Mouse (Mus musculus) cerebellum, adult 2 months (tissue): ENCODE measurements around the gene Romo1. TPM values are rescaled to one million over a fixed set of nuclear protein-coding genes. Genes with fewer than 3 reads are reported as not detected.

Source experiments
- DNase-seq, 2 experiments: peaks; one replicate each; pipeline ENCODE4 v3.0.0; 2021
- H3K27ac ChIP-seq: fragments of 200-500 bp; 2 replicates; pipeline ENCODE4 v1.5.1; 2012; ENCODE audit warnings: low read length, control low read depth, inconsistent platforms; ENCODE audit not compliant: insufficient read depth
- H3K27me3 ChIP-seq: fragments of 200-500 bp; 2 replicates; pipeline ENCODE4 v1.6.1; 2012; ENCODE audit warnings: inconsistent platforms, mild to moderate bottlenecking, low read length, moderate library complexity; ENCODE audit not compliant: control insufficient read depth, insufficient read depth
- H3K4me1 ChIP-seq: fragments of 200-500 bp; 2 replicates; pipeline ENCODE4 v1.6.1; 2011; ENCODE audit warnings: low read length; ENCODE audit not compliant: control insufficient read depth, insufficient read depth
- H3K4me3 ChIP-seq: fragments of 200-500 bp; replicated peaks from 2 replicates; pipeline ENCODE3; 2011; ENCODE audit warnings: mild to moderate bottlenecking, low read depth, low read length, control low read depth; ENCODE audit not compliant: insufficient read depth
- CTCF ChIP-seq: fragments of 200-500 bp; IDR thresholded peaks from 2 replicates; pipeline ENCODE4 v1.5.1; 2011; ENCODE audit warnings: low read depth, mild to moderate bottlenecking, control low read depth, low read length, moderate library complexity, borderline replicate concordance; ENCODE audit not compliant: insufficient read depth
- POLR2A ChIP-seq: fragments of 200-500 bp; IDR thresholded peaks from 2 replicates; pipeline ENCODE4 v1.6.1; 2011; ENCODE audit warnings: low read length, control low read depth, borderline replicate concordance; ENCODE audit not compliant: insufficient read depth
- WGBS: fragments of 180-500 bp; shearing (Covaris S2); methylation state at CpG from one replicate; pipeline ENCODE4 v1.1.7; 2018; 5-methylcytosine and 5-hydroxymethylcytosine counted together
- polyA plus RNA-seq: library from polyadenylated mRNA; depleted of rRNA; stranded (reverse); fragments of >200 nt; gene quantifications from 2 replicates; pipeline ENCODE4 v1.2.3, GENCODE M21; 2012

Romo1 gene
- polyA plus RNA-seq, 1 experiment, result 245 TPM

- no peaks in the 10 kb centered on the region for H3K27me3 ChIP-seq
- H3K4me3 ChIP-seq, result no peak overlapping the region
- H3K4me1 ChIP-seq, result no peaks in the 10 kb centered on the region
- H3K27ac ChIP-seq, result no peak overlapping the region
- TF ChIP-seq CTCF (peak; percentile 19; the same call in 1 of the 2 replicates), POLR2A (no peak)
- DNase-seq, result peak in 1 of 2 experiments; percentile 14
These were observed 7.7 kb downstream of the Romo1 start for GRCm38 (mm10) chr2:156151538-156151937.

GRCm38 (mm10) chr2:156165478-156165877 lies 21.6 kb downstream of the Romo1 start:
- no peak overlapping the region for H3K27ac ChIP-seq
- 92% methylated on average over 1 of the region's 1 CpGs for WGBS
- no peak overlapping the region for H3K4me3 ChIP-seq
- no peak for DNase-seq
- H3K4me1 ChIP-seq, result no peaks in the 10 kb centered on the region; the same call in 1 of the 2 replicates
- TF ChIP-seq POLR2A (no peak), CTCF (no peak)
- no peaks in the 10 kb centered on the region for H3K27me3 ChIP-seq

GRCm38 (mm10) chr2:156166557-156166956 lies 22.7 kb downstream of the Romo1 start:
- TF ChIP-seq CTCF (no peak), POLR2A (no peak)
- no peak overlapping the region for H3K27ac ChIP-seq
- no peaks in the 10 kb centered on the region for H3K27me3 ChIP-seq
- WGBS, result 86% methylated on average over 5 of the region's 5 CpGs
- DNase-seq, result no peak
- no peak overlapping the region for H3K4me3 ChIP-seq
- no peaks in the 10 kb centered on the region; the same call in 1 of the 2 replicates for H3K4me1 ChIP-seq

- 32% methylated on average over 6 of the region's 6 CpGs for WGBS
- no peak for TF ChIP-seq CTCF
- no peak for TF ChIP-seq POLR2A
- H3K4me1 ChIP-seq, result peaks cover 10% of the 10 kb centered on the region; the same call in 1 of the 2 replicates
- H3K27ac ChIP-seq, result no peak overlapping the region
- no peaks in the 10 kb centered on the region for H3K27me3 ChIP-seq
- H3K4me3 ChIP-seq, result no peak overlapping the region
- no peak for DNase-seq
These were observed 33.2 kb downstream of the Romo1 start for GRCm38 (mm10) chr2:156177079-156177478.

DNA sequence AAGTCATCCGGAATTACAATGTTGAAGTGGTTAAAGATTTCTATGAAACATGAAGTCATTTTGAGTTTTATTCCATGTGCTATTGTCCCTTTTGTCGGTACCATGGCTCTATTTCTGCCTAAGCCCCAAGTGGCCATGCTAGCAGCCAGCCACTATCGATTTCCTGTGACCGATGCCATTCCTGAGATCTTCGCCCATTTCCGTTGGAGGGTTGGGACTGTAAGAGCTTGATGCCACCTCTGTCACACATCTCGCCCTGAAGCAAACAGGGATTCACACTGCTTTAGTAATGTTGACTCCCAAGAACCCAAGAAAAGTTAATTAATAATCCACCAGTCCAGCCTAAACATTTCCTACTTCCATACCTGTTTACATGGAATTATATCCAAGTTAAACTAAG lies 33.8 kb downstream of the Romo1 start:
- WGBS, result 13% methylated on average over 7 of the region's 7 CpGs
- Histone ChIP-seq H3K4me3 (peak overlapping the region; percentile 51), H3K27ac (no peak overlapping the region), H3K27me3 (no peaks in the 10 kb centered on the region), H3K4me1 (peaks cover 10% of the 10 kb centered on the region; the same call in 1 of the 2 replicates)
- no peak for TF ChIP-seq POLR2A
- TF ChIP-seq CTCF, result no peak
- no peak for DNase-seq

DNA sequence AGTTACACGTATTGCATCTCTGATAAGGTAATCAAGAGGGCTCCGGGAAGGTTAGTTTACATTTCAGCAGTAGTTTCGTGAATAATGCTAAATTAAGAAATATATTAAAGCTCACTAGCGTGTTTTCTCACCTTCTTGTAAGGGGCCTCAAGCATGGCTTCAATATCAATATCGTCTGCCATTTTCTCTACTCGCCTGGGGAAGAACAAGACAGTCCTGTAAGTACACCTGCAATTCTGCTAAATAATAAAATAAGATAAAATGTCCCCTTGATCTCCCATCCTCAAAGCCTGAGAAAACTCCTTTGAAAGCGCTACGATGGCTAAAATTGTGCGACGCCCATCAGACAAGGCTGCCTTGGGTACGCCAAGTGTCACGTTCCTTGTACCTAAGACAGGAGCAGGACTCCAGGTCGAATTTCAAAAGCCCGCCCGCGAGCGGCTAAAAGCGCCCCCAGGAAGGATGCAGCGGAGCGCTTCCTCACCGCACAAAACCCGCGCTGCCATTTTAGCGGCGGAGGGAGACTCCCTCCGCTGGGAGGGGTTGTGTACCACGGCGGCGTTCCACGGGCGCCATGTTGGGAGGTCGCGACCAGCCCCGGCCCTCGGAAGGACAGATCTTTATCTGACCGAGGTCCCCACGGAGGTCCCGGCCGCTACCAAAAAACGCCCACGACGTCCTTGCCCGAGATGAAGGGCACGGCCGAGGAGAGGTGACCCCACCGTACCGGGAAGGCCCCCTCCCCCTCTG lies 35.4 kb downstream of the Romo1 start:
- peak; percentile 75 to 77 for DNase-seq
- Histone ChIP-seq H3K4me1 (peaks cover 10% of the 10 kb centered on the region; the same call in 1 of the 2 replicates), H3K4me3 (peak overlapping the region; percentile 99), H3K27ac (peak overlapping the region; percentile 88), H3K27me3 (no peaks in the 10 kb centered on the region)
- 0 out of 2 replicates have a peak, but pooled peaks have one; percentile 16 for TF ChIP-seq POLR2A
- TF ChIP-seq CTCF, result no peak
- WGBS, result under 1% methylated on average over 47 of the region's 47 CpGs

DNA sequence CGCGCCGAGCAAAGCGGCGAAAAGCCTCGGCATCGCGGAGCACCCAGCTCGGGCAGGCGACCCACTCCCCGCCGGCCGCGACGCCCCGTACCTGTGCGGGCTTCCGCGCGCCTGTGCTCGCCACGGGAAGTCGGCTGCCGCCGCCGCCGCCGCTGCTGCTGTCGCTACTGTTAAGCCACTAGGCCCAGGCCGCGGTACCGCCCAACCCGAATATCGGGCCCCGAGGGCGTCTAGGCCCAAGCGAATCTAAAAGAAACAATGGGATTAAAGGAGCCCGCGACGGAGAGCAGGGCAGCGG lies 35.9 kb downstream of the Romo1 start:
- no peaks in the 10 kb centered on the region for H3K27me3 ChIP-seq
- peaks cover 10% of the 10 kb centered on the region; the same call in 1 of the 2 replicates for H3K4me1 ChIP-seq
- WGBS, result under 1% methylated on average over 41 of the region's 41 CpGs
- no peak for DNase-seq
- H3K4me3 ChIP-seq, result peak overlapping the region; percentile 99
- H3K27ac ChIP-seq, result peak overlapping the region; percentile 88
- no peak for TF ChIP-seq CTCF
- TF ChIP-seq POLR2A, result no peak
